Mouse (Mus musculus) heart, adult 18-20 months (tissue): ENCODE results near the gene Chchd6. TPM values are rescaled to one million over a fixed set of nuclear protein-coding genes. Genes with fewer than 3 reads are reported as not detected.
A peak's percentile ranks its signal among the peaks of the same experiment; 100 is the strongest.

Source experiments
- DNase-seq, 2 experiments: peaks; one replicate each; pipeline ENCODE4 v3.0.0; 2021 to 2022; ENCODE audit warnings: mixed read lengths in 1 of 2
- total RNA-seq, 2 experiments: library from RNA; stranded (reverse); gene quantifications; 2 replicates each; pipeline ENCODE4 v1.2.3; 2021

The Chchd6 gene
- total RNA-seq, 2 experiments from 2014 or later: 11.8 to 12.3 TPM

GRCm38 (mm10) chr6:89404964-89405363, 190.5 kb downstream of the Chchd6 start:
- peak; percentile 15 to 33 for DNase-seq

DNA sequence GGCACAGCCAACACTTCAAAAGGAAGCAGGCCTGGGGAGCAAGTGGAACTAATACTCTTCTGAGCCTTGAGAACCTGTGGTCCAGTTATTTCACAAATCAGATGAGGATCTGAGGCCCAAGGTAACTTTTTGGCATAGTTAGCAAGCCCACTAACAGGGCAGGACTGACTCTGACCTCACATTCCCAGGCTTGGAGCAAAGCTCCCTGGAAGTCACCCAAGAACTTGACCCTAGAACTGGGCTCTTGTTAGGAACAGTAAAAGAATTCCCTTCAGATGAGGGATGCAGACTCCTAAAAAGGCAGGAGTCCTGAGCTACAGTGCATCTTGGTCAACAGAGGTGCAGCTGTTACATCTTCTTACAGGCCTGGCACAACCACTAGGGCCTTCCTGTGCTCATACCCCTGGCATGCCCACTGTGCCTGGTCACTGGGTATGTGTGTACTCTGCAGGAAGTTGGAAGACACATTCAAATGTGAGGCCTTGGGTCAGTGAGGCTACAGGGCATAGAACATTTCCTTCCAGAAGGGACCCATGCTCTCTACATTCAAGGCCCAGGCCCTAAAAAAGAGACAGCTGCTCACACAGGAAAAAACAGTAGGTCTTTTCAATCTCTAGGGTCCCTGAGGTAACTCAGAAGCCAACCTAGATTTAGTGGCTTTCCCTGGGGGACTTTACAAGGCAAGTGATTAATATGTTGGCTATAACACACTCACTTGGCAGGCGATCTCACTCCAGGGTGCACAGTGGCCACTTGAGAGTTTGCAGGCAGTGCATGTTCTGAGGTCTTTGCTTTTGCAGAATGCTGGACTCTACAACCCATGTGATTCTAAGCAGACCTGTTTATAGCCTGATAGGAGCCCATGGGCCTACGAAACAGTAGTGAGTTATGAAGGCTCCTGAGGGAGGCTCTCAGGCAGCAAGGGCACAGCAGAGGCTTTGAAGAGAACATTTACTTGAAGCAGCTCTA, 191.9 kb downstream of the Chchd6 start:
- DNase-seq: peak; percentile 17 to 38

DNA sequence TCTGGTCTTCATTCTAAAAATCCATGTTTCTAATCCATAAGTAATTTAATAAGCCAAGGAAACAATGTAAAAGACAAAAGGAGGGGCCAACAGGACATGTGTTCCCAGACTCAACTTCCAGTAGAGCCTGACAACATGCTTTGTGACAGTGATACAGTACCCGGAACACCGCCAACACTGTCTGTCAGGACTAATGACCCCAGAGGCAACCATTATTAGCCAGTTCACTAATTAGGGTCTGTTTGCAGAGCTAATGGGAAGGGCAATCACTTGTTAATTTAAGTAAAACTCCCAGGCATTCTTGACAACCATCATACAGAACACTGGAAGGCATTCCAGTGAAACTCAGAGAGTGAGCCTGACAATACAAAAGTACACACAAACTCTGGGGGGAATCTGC, 193.0 kb downstream of the Chchd6 start:
- DNase-seq: no peak

- no peak for DNase-seq
Observed at GRCm38 (mm10) chr6:89399564-89399963, 195.9 kb downstream of the Chchd6 start.

GRCm38 (mm10) chr6:89397919-89398318, 197.5 kb downstream of the Chchd6 start:
- no peak for DNase-seq

DNA sequence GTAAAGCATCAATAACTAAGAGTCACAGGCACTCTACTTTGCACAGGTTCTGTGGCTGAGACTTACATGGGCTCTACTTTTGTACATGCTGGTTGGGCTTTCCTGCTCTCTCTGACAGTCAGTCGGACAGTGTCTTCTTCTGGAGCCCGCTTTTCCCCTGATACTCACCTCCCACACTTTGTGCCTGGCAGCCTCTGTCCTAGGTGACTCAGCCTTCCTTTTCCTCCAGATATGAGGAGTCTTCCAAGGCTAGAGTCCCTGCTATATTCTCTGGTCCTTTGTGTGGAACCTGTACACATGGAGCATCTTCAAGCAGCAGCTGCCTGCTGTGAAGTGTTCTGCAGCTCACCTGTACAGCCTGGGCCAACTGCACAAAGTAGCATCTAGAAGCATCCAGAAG, 201.6 kb downstream of the Chchd6 start:
- no peak for DNase-seq

DNA sequence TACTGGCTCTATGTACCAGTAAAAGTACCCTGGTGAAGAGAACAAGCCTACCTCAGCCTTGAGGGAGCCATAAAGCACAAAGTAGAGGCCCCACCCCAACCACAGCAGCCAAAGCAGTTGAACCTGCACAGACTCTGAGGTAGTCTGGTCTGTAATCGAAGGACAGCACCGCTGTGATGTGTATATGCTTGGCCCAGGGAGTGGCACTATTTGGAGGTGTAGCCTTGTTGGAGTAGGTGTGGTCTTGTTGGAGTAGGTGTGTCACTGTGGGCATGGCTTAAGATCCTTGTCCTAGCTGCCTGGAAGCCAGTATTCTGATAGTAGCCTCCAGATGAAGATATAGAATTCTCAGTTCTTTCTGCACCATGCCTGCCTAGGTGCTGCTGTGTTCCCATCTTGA, 203.2 kb downstream of the Chchd6 start:
- DNase-seq: no peak

- DNase-seq: no peak
Observed at GRCm38 (mm10) chr6:89389771-89390170, 205.7 kb downstream of the Chchd6 start.

GRCm38 (mm10) chr6:89386956-89387355, 208.5 kb downstream of the Chchd6 start:
- no peak for DNase-seq

GRCm38 (mm10) chr6:89384699-89385098, 210.8 kb downstream of the Chchd6 start:
- DNase-seq: no peak

GRCm38 (mm10) chr6:89381851-89382250, 213.6 kb downstream of the Chchd6 start:
- DNase-seq: no peak

GRCm38 (mm10) chr6:89381172-89381571, 214.3 kb downstream of the Chchd6 start:
- DNase-seq: no peak

DNA sequence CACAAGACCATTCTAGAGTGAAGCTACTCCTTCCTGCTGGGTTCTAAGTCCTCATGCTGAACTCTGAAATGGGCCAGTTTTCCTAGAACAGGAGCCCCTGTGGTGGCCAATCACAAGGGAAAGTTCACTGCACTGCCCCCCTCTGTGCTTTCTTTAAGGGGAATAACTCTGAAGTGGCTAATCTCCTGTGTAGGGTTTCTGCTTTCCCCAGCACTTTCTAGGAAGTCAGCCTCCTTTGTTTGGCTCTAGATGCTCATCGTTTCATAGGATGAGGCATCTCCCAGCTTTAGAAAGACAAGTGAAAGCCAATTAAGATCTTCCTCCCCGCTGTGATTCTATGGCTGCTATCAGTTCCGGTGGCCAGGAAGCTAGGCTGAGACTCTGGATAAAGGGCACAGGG, 214.7 kb downstream of the Chchd6 start:
- no peak for DNase-seq

DNA sequence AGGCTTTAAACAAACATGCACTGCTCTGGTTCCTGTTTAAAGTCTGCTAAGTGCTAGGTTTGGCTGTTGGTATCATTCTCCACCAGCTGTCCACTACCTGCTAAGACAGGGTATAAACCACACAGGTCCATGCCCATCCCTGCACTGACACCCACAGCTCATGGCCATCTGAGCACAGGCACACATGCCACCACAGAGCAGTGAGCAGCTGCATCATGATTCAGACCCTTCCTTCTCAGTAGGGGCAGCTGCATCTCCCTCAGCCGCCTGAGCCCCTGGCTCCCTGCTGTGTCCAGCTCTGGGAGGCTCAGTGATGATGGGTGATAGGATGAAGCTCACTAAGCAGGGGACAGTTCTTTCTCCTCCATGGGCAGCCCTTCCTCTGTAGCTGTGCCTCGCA, 217.2 kb downstream of the Chchd6 start:
- DNase-seq: no peak

DNA sequence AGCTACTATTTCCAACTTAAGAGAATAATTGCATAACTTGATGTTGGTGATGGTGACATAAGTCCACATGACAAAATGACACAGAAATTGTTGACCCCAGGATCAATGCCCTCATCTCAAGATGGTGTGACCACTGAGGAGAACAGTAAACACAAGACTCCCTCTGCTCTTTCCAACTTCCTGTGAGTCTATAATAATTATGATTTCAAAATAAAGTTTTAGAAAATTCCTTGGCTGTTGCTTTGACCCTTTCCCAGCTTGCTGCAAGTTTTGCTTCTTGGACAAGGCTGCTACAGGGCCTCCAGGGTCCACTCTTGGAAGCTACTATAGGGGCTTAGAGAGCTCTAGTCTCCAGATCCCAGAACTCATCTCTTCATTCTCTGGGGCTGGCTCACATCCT, 226.6 kb downstream of the Chchd6 start:
- DNase-seq: peak; percentile 22 to 38

- DNase-seq: peak in 1 of 2 experiments; percentile 74
Observed at GRCm38 (mm10) chr6:89364342-89364741, 231.1 kb downstream of the Chchd6 start.

- no peak for DNase-seq
Observed at GRCm38 (mm10) chr6:89363107-89363451, 232.4 kb downstream of the Chchd6 start.

- DNase-seq: peak; percentile 64 to 69
Observed at GRCm38 (mm10) chr6:89362281-89363106, 233.0 kb downstream of the Chchd6 start, which contains the start of gene Plxna1. TSS of gene Plxna1 (minus strand) at chr6:89362620.

DNA sequence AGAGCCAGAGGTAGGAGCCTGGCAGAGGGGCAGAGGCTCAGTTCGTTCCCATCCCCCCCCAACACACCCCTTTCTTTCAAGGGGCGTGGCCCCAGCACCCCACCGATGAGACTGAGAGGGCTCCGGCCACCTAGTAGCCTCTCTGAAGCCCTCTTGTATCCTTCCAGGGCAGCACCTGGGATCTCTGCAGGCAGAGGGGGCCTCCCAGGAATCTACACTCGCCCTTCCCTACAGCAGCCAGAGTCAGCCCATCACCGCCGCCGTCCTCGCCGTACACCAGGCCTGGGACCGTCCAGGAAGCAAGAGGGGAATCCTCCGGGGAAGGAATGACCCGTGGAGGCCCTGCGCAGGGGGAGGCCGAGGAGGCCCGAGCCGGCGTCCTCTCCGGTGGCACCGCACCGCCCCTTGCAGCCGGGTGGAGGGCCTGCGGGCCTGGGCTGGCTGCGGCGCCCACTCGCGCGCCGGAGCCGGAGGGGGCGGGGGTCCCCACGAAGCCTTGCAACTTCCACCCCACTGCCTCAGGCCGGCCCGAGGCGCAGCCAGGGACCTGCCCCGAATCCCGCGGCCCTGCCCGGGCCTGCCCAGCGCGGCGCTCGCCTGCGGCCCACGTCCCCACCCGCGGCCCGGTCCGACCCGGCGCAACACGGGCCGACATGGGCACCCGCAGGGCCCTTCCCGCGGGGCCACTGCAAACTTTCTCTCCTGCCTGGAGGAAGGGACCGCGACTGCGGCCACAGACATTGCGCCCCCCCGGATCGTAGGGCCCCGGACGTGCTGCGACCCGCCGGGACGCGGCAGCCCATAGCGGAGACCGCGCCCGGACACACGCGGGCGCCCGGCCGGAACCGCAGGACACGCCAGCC, 233.8 kb downstream of the Chchd6 start:
- peak; percentile 61 to 63 for DNase-seq

GRCm38 (mm10) chr6:89360709-89361417, 234.6 kb downstream of the Chchd6 start:
- DNase-seq: no peak
